Mouse (Mus musculus) Patski (cell line): ENCODE data around the gene Rcor1. TPM values are rescaled to one million over a fixed set of nuclear protein-coding genes. Genes with fewer than 3 reads are reported as not detected.

ENCODE experiments used
- ATAC-seq: fragments of 100-300 bp; one replicate; pipeline ENCODE4 v1.8.0; 2021
- CTCF ChIA-PET: fragments of 350-600 bp; sonication (Branson Sonifier 250); formaldehyde crosslinking; loops from one replicate; lab custom pipeline; 2022; ENCODE audit warnings: inconsistent platforms; lab: Charles Lee
- POLR2A ChIA-PET: fragments of 350-600 bp; sonication (Branson Sonifier 250); formaldehyde crosslinking; loops from one replicate; lab custom pipeline; 2022; ENCODE audit warnings: antibody characterized with exemption, inconsistent platforms; lab: Charles Lee
- DNase-seq: peaks from one replicate; pipeline ENCODE4 v3.0.0-alpha.2; 2011; ENCODE audit warnings: low read depth, low spot score
- H3K27me3 ChIP-seq: fragments of 371-371 bp; one replicate; pipeline ENCODE4 v1.5.1; 2021
- CTCF ChIP-seq: fragments of 100-300 bp; IDR thresholded peaks from one replicate; pipeline ENCODE4 v1.5.1; 2021
- in situ Hi-C: fragments of 300-500 bp; cut with MboI; formaldehyde crosslinking; loops from 3 replicates; pipeline ENCODE4 v1.11.1; 2018; ENCODE audit warnings: low pct_unique_long_range_greater_than_20kb, mixed read lengths
- polyA plus RNA-seq: library from polyadenylated mRNA; unstranded; gene quantifications from one replicate; pipeline ENCODE4 v1.2.3, GENCODE M21; 2021

The Rcor1 gene
- polyA plus RNA-seq, 1 experiment from 2014 or later: 30.9 TPM

- DNase-seq: no peak
- POLR2A ChIA-PET: no interaction called here
- in situ Hi-C loops: no loop called here
- ATAC-seq: no peak
- CTCF ChIA-PET: no interaction called here
- H3K27me3 ChIP-seq: no peaks in the 10 kb centered on the region
- no peak for TF ChIP-seq CTCF
Observed at GRCm38 (mm10) chr12:111091981-111092380, 52.8 kb downstream of the Rcor1 start.

GRCm38 (mm10) chr12:111094073-111094472 is 54.9 kb downstream of the Rcor1 start:
- ATAC-seq (no peak), DNase-seq (no peak)
- CTCF ChIA-PET: interaction anchor here (1.1 to 1.2 kb wide), 2 partner anchors 12 to 56 kb away, joined by 3 read pairs; no protein-coding TSS in a partner anchor
- POLR2A ChIA-PET: no interaction called here
- in situ Hi-C loops: no loop called here
- TF ChIP-seq CTCF: no peak
- no peaks in the 10 kb centered on the region for H3K27me3 ChIP-seq

GRCm38 (mm10) chr12:111095086-111095485 is 55.9 kb downstream of the Rcor1 start:
- no peak for TF ChIP-seq CTCF
- ChIA-PET POLR2A (no interaction called here), CTCF (no interaction called here)
- ATAC-seq (no peak), DNase-seq (no peak)
- no peaks in the 10 kb centered on the region for H3K27me3 ChIP-seq
- in situ Hi-C loops: no loop called here

- in situ Hi-C loops: no loop called here
Observed at GRCm38 (mm10) chr12:111096249-111096648, 57.1 kb downstream of the Rcor1 start.

GRCm38 (mm10) chr12:111097036-111097435 is 57.9 kb downstream of the Rcor1 start:
- in situ Hi-C loops: no loop called here
- ATAC-seq (no peak), DNase-seq (no peak)
- ChIA-PET POLR2A (no interaction called here), CTCF (no interaction called here)
- TF ChIP-seq CTCF: no peak
- no peaks in the 10 kb centered on the region for H3K27me3 ChIP-seq

More at GRCm38 (mm10) chr12:111096249-111096648, 57.1 kb downstream of the Rcor1 start:
- ATAC-seq: no peak
- ChIA-PET POLR2A (no interaction called here), CTCF (no interaction called here)
- no peaks in the 10 kb centered on the region for H3K27me3 ChIP-seq
- no peak for DNase-seq
- TF ChIP-seq CTCF: no peak

- no peak for DNase-seq
- ChIA-PET POLR2A (no interaction called here), CTCF (no interaction called here)
- no peaks in the 10 kb centered on the region for H3K27me3 ChIP-seq
- in situ Hi-C loops: no loop called here
- no peak for TF ChIP-seq CTCF
- no peak for ATAC-seq
Observed at GRCm38 (mm10) chr12:111111176-111111575, 72.0 kb downstream of the Rcor1 start.

- no peak for ATAC-seq
- no peak for TF ChIP-seq CTCF
- CTCF ChIA-PET: no interaction called here
- in situ Hi-C loops: no loop called here
- H3K27me3 ChIP-seq: no peaks in the 10 kb centered on the region
- no peak for DNase-seq
- POLR2A ChIA-PET: no interaction called here
Observed at GRCm38 (mm10) chr12:111114593-111114992, 75.4 kb downstream of the Rcor1 start.

GRCm38 (mm10) chr12:111119506-111120085 is 80.4 kb downstream of the Rcor1 start:
- in situ Hi-C loops: loop anchor here (10.0 kb wide), 1 partner anchor 185 kb away; no protein-coding TSS in a partner anchor
- POLR2A ChIA-PET: no interaction called here
- no peaks in the 10 kb centered on the region for H3K27me3 ChIP-seq
- CTCF ChIA-PET: interaction anchor here (0.6 to 1.4 kb wide), 2 partner anchors 9 to 45 kb away, joined by 3 read pairs; no protein-coding TSS in a partner anchor
- TF ChIP-seq CTCF: no peak
- ATAC-seq (no peak), DNase-seq (no peak)

- CTCF ChIA-PET: interaction anchor here (1.6 kb wide), 1 partner anchor 15 kb away, joined by 3 read pairs; no protein-coding TSS in a partner anchor
- TF ChIP-seq CTCF: no peak
- no peaks in the 10 kb centered on the region for H3K27me3 ChIP-seq
- in situ Hi-C loops: loop anchor here (10.0 kb wide), 1 partner anchor 186 kb away; no protein-coding TSS in a partner anchor
- ATAC-seq (no peak), DNase-seq (no peak)
- POLR2A ChIA-PET: no interaction called here
Observed at GRCm38 (mm10) chr12:111120976-111121645, 82.0 kb downstream of the Rcor1 start.

- peak; percentile 84 for TF ChIP-seq CTCF
- in situ Hi-C loops: loop anchor here (10.0 kb wide), 1 partner anchor 188 kb away; no protein-coding TSS in a partner anchor
Observed at GRCm38 (mm10) chr12:111122332-111122852, 83.2 kb downstream of the Rcor1 start.

More at GRCm38 (mm10) chr12:111122332-111122852, 83.2 kb downstream of the Rcor1 start:
- no peaks in the 10 kb centered on the region for H3K27me3 ChIP-seq
- DNase-seq (peak; percentile 13), ATAC-seq (no peak)
- CTCF ChIA-PET: interaction anchor here (1.6 kb wide), 1 partner anchor 17 kb away, joined by 3 read pairs; no protein-coding TSS in a partner anchor
- POLR2A ChIA-PET: no interaction called here
